Mouse (Mus musculus) heart, embryonic 16.5 days (tissue): ENCODE measurements around the gene Trpv4. TPM values are rescaled to one million over a fixed set of nuclear protein-coding genes. Genes with fewer than 3 reads are reported as not detected.

Source experiments
- ATAC-seq: fragments of 200-750 bp; cut with Nextera tagmentation; replicated peaks from 2 replicates; pipeline ENCODE4 v1.8.0; 2017; ENCODE audit warnings: moderate number of reproducible peaks; ENCODE audit not compliant: insufficient read depth, low FRiP score; ENCODE audit errors: extremely low read depth
- H3K27ac ChIP-seq: fragments of 300-500 bp; sonication (generic); 2 replicates; pipeline ENCODE4 v1.5.1; 2014; ENCODE audit warnings: mild to moderate bottlenecking, low read length, control low read depth, moderate library complexity
- H3K27me3 ChIP-seq: fragments of 300-500 bp; sonication (generic); 2 replicates; pipeline ENCODE4 v1.6.1; 2014; ENCODE audit warnings: low read length, mixed read lengths; ENCODE audit not compliant: control insufficient read depth, insufficient read depth
- H3K36me3 ChIP-seq: fragments of 300-500 bp; sonication (generic); 2 replicates; pipeline ENCODE4 v1.6.1; 2014; ENCODE audit not compliant: control insufficient read depth, insufficient read depth
- H3K4me1 ChIP-seq: fragments of 300-500 bp; sonication (generic); 2 replicates; pipeline ENCODE4 v1.6.1; 2014; ENCODE audit warnings: low read length, mixed read lengths; ENCODE audit not compliant: control insufficient read depth, insufficient read depth
- H3K4me2 ChIP-seq: fragments of 300-500 bp; sonication (generic); 2 replicates; pipeline ENCODE4 v1.6.1; 2014; ENCODE audit warnings: low read depth, mild to moderate bottlenecking, control low read depth, low read length
- H3K4me3 ChIP-seq: fragments of 300-500 bp; sonication (generic); 2 replicates; pipeline ENCODE4 v1.5.1; 2014; ENCODE audit warnings: mild to moderate bottlenecking, control low read depth, low read length
- H3K9ac ChIP-seq: fragments of 300-500 bp; sonication (generic); 2 replicates; pipeline ENCODE4 v1.6.1; 2014; ENCODE audit warnings: low read length, control low read depth
- H3K9me3 ChIP-seq: fragments of 300-500 bp; sonication (generic); replicated peaks from 2 replicates; pipeline ENCODE4 v1.6.1; 2016; ENCODE audit warnings: low read length; ENCODE audit not compliant: control insufficient read depth
- WGBS: fragments of 180-500 bp; shearing (Covaris S2); extraction: QIAGEN DNeasy Blood & Tissue Kit; methylation state at CpG from one replicate; pipeline ENCODE4 v1.1.7; 2014; 5-methylcytosine and 5-hydroxymethylcytosine counted together
- polyA plus RNA-seq: library from polyadenylated mRNA; unstranded; fragments of >200 nt; fragmentation: Nextera tagmentation; extraction: Ambion mirVana; gene quantifications from 2 replicates; pipeline ENCODE4 v1.2.1, GENCODE M21; 2015

Trpv4 gene
- polyA plus RNA-seq, 1 experiment from 2014 or later, result 1.1 TPM

DNA sequence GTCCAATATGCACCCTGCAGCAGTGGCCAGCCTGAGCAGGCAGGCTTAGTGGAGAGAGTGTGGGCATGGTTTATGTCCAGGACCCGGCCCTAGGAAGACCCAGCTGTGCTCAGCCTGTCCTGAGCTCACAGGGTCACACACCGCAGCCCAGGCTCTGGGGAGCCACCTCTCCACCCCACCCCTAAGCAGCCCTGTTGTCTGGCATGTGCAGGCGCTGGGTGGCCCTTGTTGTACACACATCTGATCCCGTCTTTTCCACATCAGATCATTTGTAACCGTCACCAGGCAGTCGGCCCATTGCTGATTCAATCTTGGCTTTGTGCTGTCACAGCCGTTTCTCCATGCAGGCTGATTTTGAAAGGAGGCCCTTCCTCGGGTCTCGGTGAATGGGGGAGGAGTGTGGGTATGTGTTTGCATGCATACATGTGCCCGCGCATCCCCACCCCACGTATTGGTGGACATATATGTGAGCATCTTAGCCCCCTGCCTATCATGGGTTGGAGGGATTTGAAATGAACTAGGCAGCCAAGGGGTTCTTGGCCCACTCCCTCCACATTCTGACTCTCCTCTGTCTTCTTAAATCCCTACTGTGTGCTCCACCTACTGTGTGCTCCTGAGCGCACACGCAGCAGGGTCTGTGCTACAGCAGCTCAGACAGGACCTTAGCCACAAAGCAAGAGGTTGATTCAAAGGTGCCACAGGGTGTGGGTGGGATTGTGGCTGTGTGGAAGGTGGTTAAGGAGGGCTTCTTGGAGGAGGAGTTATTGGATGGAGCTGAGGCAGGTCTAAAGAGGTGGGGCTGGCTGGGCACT, 73.7 kb downstream of the Trpv4 start:
- no peak overlapping the region for H3K27ac ChIP-seq
- no peak overlapping the region for H3K4me3 ChIP-seq
- H3K27me3 ChIP-seq, result no peaks in the 10 kb centered on the region
- no peaks in the 10 kb centered on the region for H3K9me3 ChIP-seq
- no peaks in the 10 kb centered on the region for H3K36me3 ChIP-seq
- H3K9ac ChIP-seq, result no peak overlapping the region
- no peak overlapping the region for H3K4me2 ChIP-seq
- WGBS, result 71% methylated on average over 14 of the region's 14 CpGs
- no peaks in the 10 kb centered on the region for H3K4me1 ChIP-seq
- no peak for ATAC-seq

DNA sequence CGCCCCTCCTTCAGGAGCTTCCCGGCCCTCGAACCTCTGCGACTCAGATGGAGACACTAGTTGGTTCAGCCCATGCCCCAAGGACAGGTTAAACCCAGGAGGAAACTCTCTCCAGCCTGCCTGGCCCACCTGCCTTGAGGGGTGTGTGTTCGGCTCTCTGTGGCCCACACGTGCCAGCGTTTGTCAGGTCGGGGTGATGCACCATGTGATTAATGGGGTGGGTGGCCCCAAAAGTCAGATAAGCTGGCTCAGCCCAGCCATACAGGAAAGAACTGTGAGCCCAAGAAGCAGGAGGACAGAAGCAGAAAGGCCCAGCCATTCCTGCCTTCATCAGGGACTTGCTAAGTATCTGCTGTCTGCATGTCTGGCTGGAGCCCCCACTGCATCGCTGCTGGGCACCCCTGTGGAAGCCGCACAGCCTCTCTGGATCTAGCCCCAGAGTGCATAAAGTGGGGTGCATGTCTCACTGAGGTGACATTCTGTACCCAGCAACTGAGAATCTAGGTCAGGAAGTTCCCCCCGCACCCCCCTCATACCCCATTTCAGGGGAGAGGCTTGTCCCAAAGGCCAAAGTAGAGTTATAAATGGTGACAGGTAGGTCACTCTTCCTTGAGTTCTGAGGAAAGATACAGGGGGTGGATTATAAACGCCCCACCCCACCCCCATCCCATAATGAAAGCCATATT, 74.6 kb downstream of the Trpv4 start:
- no peaks in the 10 kb centered on the region for H3K9me3 ChIP-seq
- H3K27me3 ChIP-seq, result no peaks in the 10 kb centered on the region
- H3K4me1 ChIP-seq, result no peaks in the 10 kb centered on the region
- no peaks in the 10 kb centered on the region for H3K36me3 ChIP-seq
- H3K4me3 ChIP-seq, result no peak overlapping the region
- H3K4me2 ChIP-seq, result no peak overlapping the region
- 65% methylated on average over 12 of the region's 12 CpGs for WGBS
- H3K9ac ChIP-seq, result no peak overlapping the region
- ATAC-seq, result no peak
- no peak overlapping the region for H3K27ac ChIP-seq

DNA sequence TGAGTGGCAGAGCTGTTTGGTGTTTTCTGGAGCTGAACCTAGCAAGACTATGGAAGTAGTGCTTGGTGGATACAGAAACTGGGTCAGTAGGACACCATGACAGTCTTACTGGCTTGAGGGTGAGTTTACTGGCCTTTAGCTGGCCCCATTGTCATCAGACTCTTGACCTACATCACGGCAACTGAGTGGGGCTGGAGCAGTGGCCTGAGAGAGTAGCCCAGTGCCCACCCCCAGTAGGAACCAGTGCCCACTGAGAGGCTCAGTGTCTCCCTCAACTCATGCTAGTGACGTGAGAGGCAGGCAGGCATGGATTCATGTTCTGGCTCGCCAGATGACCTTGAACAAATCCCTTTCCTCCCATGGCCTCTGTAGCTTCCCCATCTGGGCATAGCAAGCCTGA, 75.2 kb downstream of the Trpv4 start:
- no peak for ATAC-seq
- Histone ChIP-seq H3K4me3 (no peak overlapping the region), H3K27ac (no peak overlapping the region), H3K36me3 (no peaks in the 10 kb centered on the region), H3K4me1 (no peaks in the 10 kb centered on the region), H3K27me3 (no peaks in the 10 kb centered on the region), H3K4me2 (no peak overlapping the region), H3K9ac (no peak overlapping the region), H3K9me3 (no peaks in the 10 kb centered on the region)
- WGBS, result 71% methylated on average over 3 of the region's 3 CpGs

DNA sequence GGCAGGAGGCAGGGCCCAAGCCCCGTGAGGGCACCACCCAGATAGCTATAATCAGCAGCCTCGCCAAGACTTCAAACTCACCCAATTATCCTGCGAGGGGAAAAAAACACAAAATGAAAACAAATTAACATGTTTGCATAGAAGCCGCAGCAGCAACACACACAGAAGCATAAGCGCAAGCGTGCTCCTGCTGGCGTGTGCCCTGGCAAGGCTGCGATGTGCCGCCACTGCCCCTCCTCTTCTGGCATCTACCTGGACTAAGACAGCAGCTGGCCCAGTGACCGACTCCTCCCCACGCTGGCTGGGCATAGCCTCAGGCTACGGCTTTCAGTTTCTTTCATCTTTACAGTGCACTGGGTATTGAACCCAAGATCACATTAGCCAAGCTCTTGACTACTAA, 76.7 kb downstream of the Trpv4 start:
- no peak overlapping the region for H3K4me2 ChIP-seq
- no peaks in the 10 kb centered on the region for H3K4me1 ChIP-seq
- no peaks in the 10 kb centered on the region for H3K27me3 ChIP-seq
- 77% methylated on average over 12 of the region's 12 CpGs for WGBS
- no peak for ATAC-seq
- H3K27ac ChIP-seq, result no peak overlapping the region
- no peaks in the 10 kb centered on the region for H3K36me3 ChIP-seq
- H3K9me3 ChIP-seq, result no peaks in the 10 kb centered on the region
- no peak overlapping the region for H3K4me3 ChIP-seq
- H3K9ac ChIP-seq, result no peak overlapping the region

DNA sequence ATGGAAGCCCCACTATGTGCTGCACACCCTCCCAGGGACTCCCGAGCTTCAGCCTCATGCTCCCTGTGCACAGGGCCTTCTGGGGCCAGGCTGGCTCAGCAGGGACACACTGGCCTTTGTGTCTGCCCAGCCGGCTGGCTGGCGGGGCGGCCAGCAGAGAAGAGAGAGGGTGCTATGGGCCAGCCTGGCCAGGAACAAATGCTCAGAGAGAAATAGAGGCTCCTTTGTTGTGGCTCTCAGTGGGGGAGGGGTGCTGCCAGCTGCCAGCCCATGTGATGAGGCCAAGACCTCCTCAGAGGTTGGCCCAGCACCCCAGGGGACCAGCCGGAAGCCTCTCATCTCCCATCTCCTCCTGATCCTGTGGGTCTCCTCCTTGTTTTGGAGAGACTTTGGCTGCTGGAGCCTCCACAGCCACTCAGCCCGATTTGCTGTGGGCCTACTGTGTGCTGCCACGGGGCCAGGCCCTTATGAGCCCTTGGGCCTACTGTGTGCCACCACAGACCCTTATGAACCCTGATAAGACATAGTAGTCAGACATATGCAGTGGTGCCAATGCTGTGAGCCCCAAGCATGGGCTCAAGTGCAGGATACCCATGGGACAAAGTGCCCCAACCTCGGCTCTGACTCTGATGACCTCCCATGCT, 78.4 kb downstream of the Trpv4 start:
- H3K4me1 ChIP-seq, result peaks cover 8% of the 10 kb centered on the region
- WGBS, result 70% methylated on average over 8 of the region's 8 CpGs
- ATAC-seq, result no peak

DNA sequence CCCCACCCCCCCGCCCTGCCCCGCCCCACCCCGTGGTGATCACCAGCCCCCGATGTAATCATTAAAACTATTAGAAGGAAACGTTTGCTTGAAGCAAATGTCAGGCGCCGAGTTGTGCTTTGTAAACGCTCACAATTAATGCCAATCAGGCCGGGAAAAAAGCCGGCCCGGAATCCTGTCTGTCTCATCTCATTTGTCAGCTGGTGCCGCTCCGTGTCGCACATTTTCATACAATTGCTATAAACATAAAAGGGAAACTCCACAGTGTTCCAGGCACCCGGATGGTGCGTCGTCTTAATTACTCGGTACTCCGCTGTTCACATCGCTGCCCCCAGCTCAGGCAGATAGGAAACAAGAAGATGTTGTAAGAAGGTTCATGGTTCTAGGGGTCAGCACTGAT, 79.9 kb downstream of the Trpv4 start:
- H3K27me3 ChIP-seq, result 0 out of 2 replicates have a peak, but pooled peaks cover under 1% of the 10 kb centered on the region
- no peaks in the 10 kb centered on the region for H3K9me3 ChIP-seq
- peaks cover 21% of the 10 kb centered on the region for H3K4me1 ChIP-seq
- H3K4me3 ChIP-seq, result no peak overlapping the region
- H3K27ac ChIP-seq, result no peak overlapping the region
- no peak overlapping the region for H3K9ac ChIP-seq
- no peak overlapping the region for H3K4me2 ChIP-seq
- ATAC-seq, result no peak
- WGBS, result 68% methylated on average over 20 of the region's 20 CpGs
- no peaks in the 10 kb centered on the region for H3K36me3 ChIP-seq

More for the DNA sequence above, 78.4 kb downstream of the Trpv4 start:
- Histone ChIP-seq H3K4me3 (no peak overlapping the region), H3K9ac (no peak overlapping the region), H3K27me3 (no peaks in the 10 kb centered on the region), H3K4me2 (no peak overlapping the region), H3K36me3 (no peaks in the 10 kb centered on the region), H3K27ac (no peak overlapping the region), H3K9me3 (no peaks in the 10 kb centered on the region)

- WGBS, result 89% methylated on average over 16 of the region's 16 CpGs
- H3K4me1 ChIP-seq, result peaks cover 31% of the 10 kb centered on the region
- no peak for ATAC-seq
- no peak overlapping the region for H3K9ac ChIP-seq
- H3K27me3 ChIP-seq, result peaks cover 20% of the 10 kb centered on the region
- no peak overlapping the region for H3K27ac ChIP-seq
- no peaks in the 10 kb centered on the region for H3K36me3 ChIP-seq
- no peak overlapping the region for H3K4me2 ChIP-seq
- no peak overlapping the region for H3K4me3 ChIP-seq
- H3K9me3 ChIP-seq, result no peaks in the 10 kb centered on the region
Observed at GRCm38 (mm10) chr5:114575986-114576605, 82.1 kb downstream of the Trpv4 start.

GRCm38 (mm10) chr5:114575530-114575929, 82.7 kb downstream of the Trpv4 start:
- no peak for ATAC-seq
- H3K4me2 ChIP-seq, result no peak overlapping the region

More at GRCm38 (mm10) chr5:114575530-114575929, 82.7 kb downstream of the Trpv4 start:
- H3K36me3 ChIP-seq, result no peaks in the 10 kb centered on the region
- 80% methylated on average over 7 of the region's 7 CpGs for WGBS
- no peak overlapping the region for H3K9ac ChIP-seq
- H3K27ac ChIP-seq, result no peak overlapping the region
- H3K4me3 ChIP-seq, result no peak overlapping the region
- H3K27me3 ChIP-seq, result peaks cover 25% of the 10 kb centered on the region
- H3K9me3 ChIP-seq, result no peaks in the 10 kb centered on the region
- H3K4me1 ChIP-seq, result peaks cover 35% of the 10 kb centered on the region
